Mouse (Mus musculus) megakaryocyte, embryonic 14.5 days (primary cell): ENCODE measurements around the gene Selenoi. TPM values are rescaled to one million over a fixed set of nuclear protein-coding genes. Genes with fewer than 3 reads are reported as not detected.

Experiments
- H3K27me3 ChIP-seq: replicated peaks from 2 replicates; pipeline ENCODE3; 2012; ENCODE audit warnings: inconsistent platforms
- H3K36me3 ChIP-seq: replicated peaks from 2 replicates; pipeline ENCODE3; 2012; ENCODE audit warnings: low read length, inconsistent platforms, mixed read lengths
- H3K4me1 ChIP-seq: 2 replicates; pipeline ENCODE4 v1.6.1; 2012; ENCODE audit warnings: inconsistent platforms
- H3K4me3 ChIP-seq: replicated peaks from 2 replicates; pipeline ENCODE3; 2012; ENCODE audit warnings: moderate library complexity, mild to moderate bottlenecking, inconsistent platforms
- H3K9me3 ChIP-seq: 2 replicates; pipeline ENCODE4 v1.6.1; 2012; ENCODE audit warnings: inconsistent platforms
- FLI1 ChIP-seq: IDR thresholded peaks from 2 replicates; pipeline ENCODE4 v1.6.1; 2012; ENCODE audit warnings: low read length, inconsistent platforms, mixed read lengths
- GATA1 ChIP-seq: IDR thresholded peaks from 3 replicates; pipeline ENCODE4 v1.6.1; 2012; ENCODE audit warnings: mixed read lengths, low read length, inconsistent platforms, borderline replicate concordance
- polyA plus RNA-seq: library from polyadenylated mRNA; stranded (reverse); fragments of >175 nt; gene quantifications from 2 replicates; pipeline ENCODE4 v1.2.3, GENCODE M21; 2012; ENCODE audit warnings: low replicate concordance; ENCODE audit not compliant: insufficient read depth

Gene Selenoi
- polyA plus RNA-seq, 1 experiment = 0.96 TPM

DNA sequence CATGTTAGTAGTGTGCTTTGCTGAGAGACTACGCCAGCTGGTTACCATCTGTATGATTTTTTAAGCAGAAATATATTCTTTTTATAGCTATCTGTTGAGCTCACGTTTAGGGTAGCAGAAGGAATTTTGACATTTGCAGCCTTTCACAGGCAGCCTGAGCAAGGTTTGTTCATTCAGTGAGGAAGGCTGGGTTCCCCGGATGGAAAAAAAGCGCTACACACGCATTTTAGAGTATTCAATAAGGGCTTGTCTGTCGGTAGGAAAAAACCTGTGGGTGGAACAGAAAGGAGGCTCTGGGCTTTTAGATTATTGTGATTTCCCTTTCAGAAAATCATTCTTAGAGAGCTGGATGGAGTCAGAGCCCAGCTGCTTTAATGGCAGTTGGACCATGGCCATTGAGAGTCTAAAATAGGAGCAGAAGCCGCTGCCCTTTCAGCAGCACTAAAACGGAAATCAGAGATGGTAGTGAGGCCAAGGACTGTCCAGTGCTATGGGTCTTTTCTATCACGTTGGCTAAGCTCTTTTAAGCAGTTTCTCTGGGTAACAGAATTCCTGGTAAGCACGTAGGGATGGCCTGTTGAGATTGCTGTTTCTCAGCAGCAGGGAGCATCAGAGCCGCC lies 38.3 kb downstream of the Selenoi start:
- H3K4me3 ChIP-seq = no peak overlapping the region
- peaks cover 34% of the 10 kb centered on the region for H3K36me3 ChIP-seq
- no peaks in the 10 kb centered on the region for H3K4me1 ChIP-seq
- H3K9me3 ChIP-seq = no peaks in the 10 kb centered on the region
- no peaks in the 10 kb centered on the region for H3K27me3 ChIP-seq
- no peak for TF ChIP-seq FLI1
- TF ChIP-seq GATA1 = no peak

DNA sequence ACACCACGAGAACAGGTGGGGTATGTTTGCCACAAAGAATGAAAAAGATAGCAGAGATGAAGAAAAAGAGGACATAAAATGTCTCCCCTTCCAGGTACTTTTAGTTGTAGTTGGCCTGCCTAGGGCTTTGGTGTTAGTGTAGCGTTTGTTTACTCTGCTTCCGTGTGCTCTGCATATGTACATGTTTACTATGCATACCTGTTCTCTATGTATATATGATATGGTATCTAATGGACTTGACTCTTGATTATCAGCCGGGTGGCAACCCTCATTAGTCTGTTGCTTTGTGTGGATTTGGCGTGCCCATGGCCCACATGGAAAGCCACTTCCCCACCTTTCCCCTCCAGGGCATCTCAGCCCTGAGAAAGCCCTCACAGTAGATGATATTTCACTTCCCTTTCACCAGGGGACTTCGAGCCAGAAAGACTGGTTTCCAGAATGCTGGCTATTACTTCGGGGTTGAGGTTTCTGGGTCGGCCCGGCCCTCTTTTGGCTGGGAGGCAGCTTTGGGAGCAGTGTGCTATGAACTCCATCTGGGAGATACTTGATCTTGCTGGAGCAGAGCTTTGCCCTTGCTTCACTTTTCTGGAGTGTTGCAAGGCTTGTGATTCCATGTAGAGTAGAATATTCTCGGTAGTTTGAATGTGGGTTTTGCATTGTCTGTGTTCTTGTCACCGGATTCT lies 39.4 kb downstream of the Selenoi start:
- H3K4me3 ChIP-seq = no peak overlapping the region
- no peaks in the 10 kb centered on the region for H3K9me3 ChIP-seq
- H3K4me1 ChIP-seq = no peaks in the 10 kb centered on the region
- TF ChIP-seq GATA1 = no peak
- no peak for TF ChIP-seq FLI1
- H3K27me3 ChIP-seq = no peaks in the 10 kb centered on the region
- peaks cover 24% of the 10 kb centered on the region for H3K36me3 ChIP-seq

DNA sequence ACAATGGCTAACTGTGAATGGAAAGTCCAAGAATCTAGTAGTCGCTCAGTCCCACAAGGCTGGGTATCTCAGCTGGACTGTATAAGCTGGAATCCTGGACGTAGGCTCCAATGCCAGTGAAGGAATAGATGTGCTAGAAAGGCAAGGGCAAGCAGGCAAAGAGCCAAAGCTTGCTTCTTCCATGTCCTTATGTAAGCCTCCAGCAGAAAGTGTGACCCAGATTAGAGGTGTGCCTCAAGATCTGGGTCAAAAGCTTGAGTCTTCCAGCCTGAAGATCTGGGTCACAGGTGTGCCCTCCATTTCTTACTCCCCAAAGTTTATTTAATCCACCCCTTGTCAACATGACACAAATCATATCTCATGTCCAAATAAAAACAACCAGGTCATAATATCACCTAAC lies 44.0 kb downstream of the Selenoi start:
- H3K27me3 ChIP-seq = peaks cover 20% of the 10 kb centered on the region
- H3K36me3 ChIP-seq = no peaks in the 10 kb centered on the region
- H3K9me3 ChIP-seq = peaks cover 3% of the 10 kb centered on the region; the same call in 1 of the 2 replicates
- H3K4me1 ChIP-seq = peaks cover 8% of the 10 kb centered on the region
- TF ChIP-seq GATA1 (no peak), FLI1 (no peak)
- H3K4me3 ChIP-seq = no peak overlapping the region

DNA sequence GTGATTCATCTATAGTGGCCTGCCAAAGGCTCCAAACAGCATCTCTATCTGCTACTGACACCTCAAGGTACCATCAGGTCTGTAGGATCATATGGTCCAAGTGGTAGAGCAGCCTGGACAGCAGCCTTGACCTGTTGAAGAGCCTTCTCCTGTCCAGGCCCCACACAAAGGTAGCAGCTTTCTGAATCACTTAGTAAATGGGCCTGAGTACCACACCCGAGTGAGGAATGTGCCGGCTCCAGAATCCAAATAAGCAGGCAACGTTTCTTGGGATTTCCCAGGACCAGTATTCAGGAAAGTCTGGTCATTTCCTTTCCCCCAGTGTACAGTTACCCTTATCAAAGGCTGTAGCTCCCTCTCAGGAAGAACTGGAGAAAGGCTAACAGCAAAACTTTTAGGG lies 46.6 kb downstream of the Selenoi start:
- Histone ChIP-seq H3K36me3 (no peaks in the 10 kb centered on the region), H3K27me3 (peaks cover 29% of the 10 kb centered on the region), H3K4me3 (no peak overlapping the region), H3K9me3 (peaks cover 4% of the 10 kb centered on the region; the same call in 1 of the 2 replicates), H3K4me1 (peaks cover 9% of the 10 kb centered on the region)
- TF ChIP-seq FLI1 (no peak), GATA1 (no peak)

DNA sequence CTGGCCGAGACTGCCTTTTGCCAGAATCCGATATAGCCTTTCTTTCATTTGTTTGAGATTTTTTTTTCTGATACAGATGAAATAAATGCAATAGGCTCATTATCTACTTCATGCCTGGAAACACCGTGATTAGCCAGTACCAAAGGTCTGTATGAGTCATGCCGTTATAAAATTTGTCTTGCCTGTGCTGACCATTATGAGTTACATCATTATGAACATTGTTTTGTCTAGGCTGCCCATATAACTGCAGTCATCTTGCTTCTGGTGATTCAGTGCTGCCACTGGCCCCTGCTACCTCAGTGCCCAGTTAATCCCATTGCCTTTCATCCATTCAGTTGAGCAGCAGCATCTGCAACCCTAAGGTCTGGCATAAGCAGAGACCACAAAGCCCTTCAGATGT lies 47.1 kb downstream of the Selenoi start:
- H3K27me3 ChIP-seq = peaks cover 29% of the 10 kb centered on the region
- H3K36me3 ChIP-seq = no peaks in the 10 kb centered on the region
- H3K9me3 ChIP-seq = peaks cover 4% of the 10 kb centered on the region; the same call in 1 of the 2 replicates
- no peak for TF ChIP-seq FLI1
- no peak for TF ChIP-seq GATA1
- peaks cover 9% of the 10 kb centered on the region for H3K4me1 ChIP-seq
- no peak overlapping the region for H3K4me3 ChIP-seq

DNA sequence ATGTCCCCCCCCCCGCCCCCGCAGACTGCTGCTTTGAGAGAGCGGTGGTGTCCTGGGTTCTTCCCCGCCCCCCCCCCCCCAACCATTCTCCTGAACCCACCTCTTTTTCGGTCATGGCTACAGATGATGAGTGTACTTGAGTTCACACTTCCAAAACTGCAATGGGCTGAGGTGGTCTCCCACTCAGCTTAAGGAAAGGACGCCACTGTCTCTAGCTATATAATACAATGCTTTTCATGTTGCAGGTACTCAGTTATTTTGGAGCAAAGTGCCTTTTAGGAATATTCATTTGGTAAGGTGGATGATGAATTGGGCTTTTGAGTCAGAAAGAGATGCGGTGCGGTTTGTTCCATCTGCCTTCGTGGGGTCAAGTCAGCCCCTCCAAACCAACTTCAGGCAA lies 48.5 kb downstream of the Selenoi start:
- peaks cover 33% of the 10 kb centered on the region for H3K27me3 ChIP-seq
- no peak for TF ChIP-seq FLI1
- no peak for TF ChIP-seq GATA1
- H3K4me1 ChIP-seq = peaks cover 9% of the 10 kb centered on the region
- H3K9me3 ChIP-seq = peaks cover 18% of the 10 kb centered on the region
- H3K4me3 ChIP-seq = no peak overlapping the region
- no peaks in the 10 kb centered on the region for H3K36me3 ChIP-seq

DNA sequence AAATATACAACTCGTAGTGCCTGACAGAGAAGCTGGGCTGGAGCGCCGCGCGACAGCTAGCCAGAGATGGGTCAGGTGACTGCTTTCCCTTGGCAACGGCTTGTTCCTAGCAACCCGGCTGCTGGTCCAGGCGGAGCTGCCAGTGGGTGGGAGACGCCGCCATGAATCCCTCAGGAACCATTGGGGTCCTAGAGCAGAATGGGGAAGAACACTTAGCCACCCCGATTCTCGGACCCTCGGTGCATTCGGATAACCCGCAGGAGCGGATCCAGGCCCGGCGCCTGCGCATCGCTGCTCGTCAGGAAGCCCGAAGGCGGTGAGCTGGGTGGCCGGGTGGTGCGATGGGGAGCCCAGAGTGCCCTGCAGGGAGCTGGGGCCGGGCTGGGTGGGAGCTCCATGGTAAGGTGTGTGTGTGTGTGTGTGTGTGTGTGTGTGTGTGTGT lies 48.9 kb downstream of the Selenoi start, which contains the start of gene Drc1:
Gene Drc1, plus strand, starts transcription at position 98 of the 442 bp plus-strand sequence.
- peak within 1 kb of the TSS; percentile 70 for H3K4me3 ChIP-seq
- no peaks in the 10 kb centered on the region for H3K36me3 ChIP-seq
- no peak for TF ChIP-seq FLI1
- TF ChIP-seq GATA1 = no peak
- peaks cover 9% of the 10 kb centered on the region for H3K4me1 ChIP-seq
- H3K27me3 ChIP-seq = peaks cover 33% of the 10 kb centered on the region
- H3K9me3 ChIP-seq = peaks cover 22% of the 10 kb centered on the region

DNA sequence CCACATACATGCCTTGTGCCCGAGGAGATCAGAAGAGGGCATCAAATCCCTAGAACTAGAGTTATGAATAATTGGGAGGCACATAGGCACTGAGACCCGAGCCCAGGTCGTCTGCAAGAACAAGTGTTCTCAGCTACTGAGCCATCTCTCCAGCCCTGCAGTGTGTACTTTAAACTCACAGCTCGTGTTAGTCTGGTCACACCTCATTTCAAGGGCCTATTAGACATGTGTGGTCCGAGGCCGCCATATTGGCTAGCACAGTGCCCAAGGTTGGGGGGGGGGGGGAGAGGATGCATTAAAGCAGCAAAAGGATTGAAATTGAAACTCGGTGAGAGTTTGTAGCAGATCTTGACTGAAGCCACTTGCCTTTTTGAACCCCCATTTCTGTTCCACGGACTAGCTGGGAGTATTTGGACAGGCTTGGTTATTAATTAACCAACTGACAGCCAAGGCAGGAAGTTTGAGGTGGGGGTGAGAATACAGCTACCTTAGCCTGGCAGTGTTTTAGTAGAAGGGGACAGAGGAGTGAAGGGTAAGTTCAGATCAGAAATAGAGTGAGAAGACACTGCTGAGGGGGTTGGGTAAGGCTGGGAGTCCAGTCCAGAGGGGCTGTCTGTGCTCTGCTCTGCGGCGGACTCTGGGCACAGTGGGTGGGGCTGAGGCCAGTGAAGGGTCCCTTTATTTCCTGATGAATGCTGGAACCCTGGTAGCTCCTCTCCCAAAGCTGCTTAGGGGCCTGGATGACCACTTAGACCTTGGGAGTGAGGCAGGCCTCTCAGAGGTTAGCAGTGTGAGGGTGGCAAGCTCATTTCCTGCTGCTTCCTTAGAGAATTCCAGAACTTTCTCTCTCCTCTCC lies 53.8 kb downstream of the Selenoi start:
- Histone ChIP-seq H3K4me3 (no peak overlapping the region), H3K4me1 (peaks cover 3% of the 10 kb centered on the region; the same call in 1 of the 2 replicates), H3K27me3 (peaks cover 17% of the 10 kb centered on the region), H3K9me3 (peaks cover 23% of the 10 kb centered on the region), H3K36me3 (no peaks in the 10 kb centered on the region)
- TF ChIP-seq GATA1 (no peak), FLI1 (no peak)

DNA sequence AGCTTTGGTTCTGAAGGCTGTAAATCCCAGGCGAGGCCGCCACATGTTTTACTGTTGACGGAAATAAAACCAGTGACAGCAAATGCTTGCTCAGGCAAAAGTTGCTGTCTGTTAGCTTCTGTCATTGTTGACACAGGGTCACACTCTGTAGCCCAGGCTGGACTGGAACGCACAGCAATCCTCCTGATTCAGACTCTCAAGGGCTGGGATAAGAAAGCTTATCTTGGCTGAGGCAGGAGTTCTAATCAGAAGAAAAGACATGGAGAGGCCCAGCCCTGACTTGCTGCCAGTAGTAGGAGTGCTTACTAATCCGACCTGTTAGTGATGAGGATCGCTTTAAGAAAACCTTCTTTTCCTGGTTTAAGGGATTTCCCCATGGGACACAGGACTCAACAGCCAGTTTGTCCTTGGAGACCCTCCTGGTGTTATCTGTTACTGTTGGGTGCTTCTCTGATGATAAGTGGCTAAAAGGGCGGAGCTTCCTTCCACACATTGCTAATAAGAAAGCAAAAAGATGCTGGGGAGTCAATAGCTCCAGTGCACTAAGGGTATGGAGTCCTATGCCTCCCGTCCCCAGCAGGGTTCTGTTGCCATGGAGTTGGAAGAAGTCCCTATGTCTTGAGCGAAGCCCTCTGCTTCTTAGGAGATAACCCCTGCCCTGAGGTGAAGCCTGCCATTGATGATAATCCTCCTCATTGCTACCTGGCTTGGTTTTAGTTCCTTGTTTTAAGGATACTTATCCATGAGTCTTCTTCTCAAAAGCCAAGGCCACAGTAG lies 54.9 kb downstream of the Selenoi start:
- no peak for TF ChIP-seq FLI1
- TF ChIP-seq GATA1 = no peak
- H3K27me3 ChIP-seq = peaks cover 11% of the 10 kb centered on the region
- H3K36me3 ChIP-seq = no peaks in the 10 kb centered on the region
- H3K4me1 ChIP-seq = no peaks in the 10 kb centered on the region
- peaks cover 20% of the 10 kb centered on the region for H3K9me3 ChIP-seq
- H3K4me3 ChIP-seq = no peak overlapping the region

Other genes starting within 250 kb of the Selenoi start
- not detected in 2 replicates for gene Il6, start 219.5 kb upstream of the Selenoi start, polyA plus RNA-seq
- gene Tyms, start 159.0 kb upstream of the Selenoi start, polyA plus RNA-seq = 8.9 and 19.3 TPM in 2 replicates
- gene Garem2, start 127.4 kb upstream of the Selenoi start, polyA plus RNA-seq = 0.44 and 0.56 TPM in 2 replicates
- not detected in 2 replicates for gene 3110082J24Rik, start 126.5 kb upstream of the Selenoi start, polyA plus RNA-seq
- 31.6 and 38.2 TPM in 2 replicates for gene Hadha, start 77.4 kb upstream of the Selenoi start, polyA plus RNA-seq
- gene Hadhb, start 77.3 kb upstream of the Selenoi start, polyA plus RNA-seq = 5.2 and 30.8 TPM in 2 replicates
- gene Adgrf3, start 26.9 kb upstream of the Selenoi start, polyA plus RNA-seq = not detected in 2 replicates
- not detected in 2 replicates for gene Drc1, start 48.8 kb downstream of the Selenoi start, polyA plus RNA-seq
- not detected in 2 replicates for gene Otof, start 229.4 kb downstream of the Selenoi start, polyA plus RNA-seq
- gene 1700001C02Rik, start 233.5 kb downstream of the Selenoi start, polyA plus RNA-seq = not detected in 2 replicates